Mouse (Mus musculus): ENCODE measurements around the gene Pold3. TPM values are rescaled to one million over a fixed set of nuclear protein-coding genes. Genes with fewer than 3 reads are reported as not detected.

Gene Pold3
- polyA plus RNA-seq, 1 experiment from 2014 or later, result 43.1 TPM

DNA sequence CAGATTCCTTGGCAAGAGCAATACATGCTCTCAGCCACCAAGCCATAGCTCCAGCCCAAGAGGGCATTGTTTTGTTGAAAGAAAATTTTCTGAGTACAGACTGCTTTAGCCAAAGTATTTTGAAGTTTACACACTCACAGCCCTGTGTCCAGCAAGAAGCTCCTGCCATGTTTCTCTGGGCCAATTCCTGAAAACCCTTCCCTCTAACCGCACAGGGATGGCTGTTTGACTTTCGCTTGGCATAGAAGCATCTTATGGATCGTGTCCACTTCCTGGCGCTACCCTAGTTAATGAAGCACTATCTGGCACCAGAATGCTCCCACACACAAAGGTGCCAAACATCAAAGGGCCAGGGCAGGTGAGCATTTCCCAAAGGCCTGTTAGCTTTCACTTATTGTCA lies 27.2 kb upstream of the Pold3 start:
- H3K9ac ChIP-seq, result no peak overlapping the region
- H3K4me2 ChIP-seq (replicated peaks), result no peak overlapping the region
- no peaks in the 10 kb centered on the region for H3K9me3 ChIP-seq (ENCODE audit: control insufficient read depth, low read length)
- WGBS, result 88% methylated on average over 4 of the region's 4 CpGs
- no peak overlapping the region for H3K4me3 ChIP-seq (replicated peaks; ENCODE audit: low read length)
- no peaks in the 10 kb centered on the region for H3K27me3 ChIP-seq (ENCODE audit: control insufficient read depth, insufficient read depth, low read length)
- no peak overlapping the region for H3K27ac ChIP-seq
- H3K4me1 ChIP-seq (replicated peaks; ENCODE audit: control insufficient read depth, insufficient read depth, low read length), result no peaks in the 10 kb centered on the region
- DNase-seq (ENCODE audit: low spot score) (no peak), ATAC-seq (ENCODE audit: low FRiP score) (no peak)
- no peaks in the 10 kb centered on the region for H3K36me3 ChIP-seq (replicated peaks; ENCODE audit: control insufficient read depth, insufficient read depth)

GRCm38 (mm10) chr7:100140591-100140990 lies 19.2 kb upstream of the Pold3 start:
- no peak overlapping the region for H3K9ac ChIP-seq
- no peaks in the 10 kb centered on the region for H3K36me3 ChIP-seq (replicated peaks; ENCODE audit: control insufficient read depth, insufficient read depth)

DNA sequence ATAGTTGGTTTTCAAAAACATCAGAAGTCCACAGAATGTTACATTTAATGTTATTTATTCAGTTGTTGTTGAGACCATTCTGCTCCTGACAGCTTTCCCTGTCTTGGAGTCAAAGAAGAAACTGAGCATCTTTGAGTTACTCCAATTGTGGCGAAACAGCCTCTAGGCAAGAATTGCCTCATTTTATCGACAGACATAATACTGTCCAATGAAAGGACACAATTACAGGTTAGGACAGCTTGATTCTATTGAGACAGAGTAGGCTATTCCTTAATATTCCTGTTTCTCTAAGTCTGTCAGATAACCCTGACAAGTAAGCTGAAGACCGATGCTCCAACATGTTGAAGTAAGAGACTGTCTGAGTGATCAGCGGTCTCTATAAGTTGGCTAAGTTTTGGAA lies 16.7 kb upstream of the Pold3 start:
- no peak overlapping the region for H3K27ac ChIP-seq

More at GRCm38 (mm10) chr7:100140591-100140990, 19.2 kb upstream of the Pold3 start:
- Histone ChIP-seq H3K4me3 (replicated peaks; ENCODE audit: low read length) (no peak overlapping the region), H3K27me3 (ENCODE audit: control insufficient read depth, insufficient read depth, low read length) (no peaks in the 10 kb centered on the region), H3K9me3 (ENCODE audit: control insufficient read depth, low read length) (peaks cover 5% of the 10 kb centered on the region; the same call in 1 of the 2 replicates), H3K27ac (no peak overlapping the region), H3K4me1 (replicated peaks; ENCODE audit: control insufficient read depth, insufficient read depth, low read length) (no peaks in the 10 kb centered on the region), H3K4me2 (replicated peaks) (no peak overlapping the region)
- no peak for DNase-seq (ENCODE audit: low spot score)
- ATAC-seq (ENCODE audit: low FRiP score), result no peak
- 60% methylated on average over 1 of the region's 1 CpGs for WGBS

DNA sequence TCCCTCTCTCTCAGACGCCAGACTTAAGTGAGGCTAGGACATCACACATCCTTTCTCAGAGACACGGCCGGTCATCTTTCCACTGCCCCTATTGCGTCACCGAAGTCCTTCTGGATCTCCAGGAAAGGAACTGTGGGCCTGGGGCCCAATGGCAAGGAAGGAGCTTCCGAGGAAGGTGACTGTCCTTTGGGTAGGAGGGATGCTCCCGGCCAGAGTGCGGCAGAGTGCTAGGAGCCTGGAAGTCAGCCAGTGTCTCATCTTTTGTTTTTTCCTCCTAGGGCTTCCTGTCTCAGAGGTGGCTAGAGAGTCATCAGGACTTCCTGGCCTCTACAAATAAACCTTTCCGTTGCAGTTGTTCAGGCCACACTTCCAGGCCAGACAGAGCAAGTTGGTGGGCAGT lies 15.7 kb upstream of the Pold3 start:
- Histone ChIP-seq H3K4me3 (replicated peaks; ENCODE audit: low read length) (no peak overlapping the region), H3K9ac (no peak overlapping the region), H3K4me1 (replicated peaks; ENCODE audit: control insufficient read depth, insufficient read depth, low read length) (no peaks in the 10 kb centered on the region), H3K36me3 (replicated peaks; ENCODE audit: control insufficient read depth, insufficient read depth) (no peaks in the 10 kb centered on the region), H3K4me2 (replicated peaks) (no peak overlapping the region), H3K27me3 (ENCODE audit: control insufficient read depth, insufficient read depth, low read length) (no peaks in the 10 kb centered on the region), H3K27ac (no peak overlapping the region), H3K9me3 (ENCODE audit: control insufficient read depth, low read length) (peaks cover 2% of the 10 kb centered on the region; the same call in 1 of the 2 replicates)
- ATAC-seq (ENCODE audit: low FRiP score) (no peak), DNase-seq (ENCODE audit: low spot score) (no peak)
- WGBS, result 82% methylated on average over 9 of the region's 9 CpGs

More for the DNA sequence above, 16.7 kb upstream of the Pold3 start:
- DNase-seq (ENCODE audit: low spot score), result no peak
- peaks cover 5% of the 10 kb centered on the region; the same call in 1 of the 2 replicates for H3K9me3 ChIP-seq (ENCODE audit: control insufficient read depth, low read length)
- H3K27me3 ChIP-seq (ENCODE audit: control insufficient read depth, insufficient read depth, low read length), result no peaks in the 10 kb centered on the region
- WGBS, result 94% methylated on average over 4 of the region's 4 CpGs
- no peak overlapping the region for H3K4me2 ChIP-seq (replicated peaks)
- ATAC-seq (ENCODE audit: low FRiP score), result no peak
- no peaks in the 10 kb centered on the region for H3K36me3 ChIP-seq (replicated peaks; ENCODE audit: control insufficient read depth, insufficient read depth)
- H3K4me1 ChIP-seq (replicated peaks; ENCODE audit: control insufficient read depth, insufficient read depth, low read length), result no peaks in the 10 kb centered on the region
- no peak overlapping the region for H3K9ac ChIP-seq
- H3K4me3 ChIP-seq (replicated peaks; ENCODE audit: low read length), result no peak overlapping the region

DNA sequence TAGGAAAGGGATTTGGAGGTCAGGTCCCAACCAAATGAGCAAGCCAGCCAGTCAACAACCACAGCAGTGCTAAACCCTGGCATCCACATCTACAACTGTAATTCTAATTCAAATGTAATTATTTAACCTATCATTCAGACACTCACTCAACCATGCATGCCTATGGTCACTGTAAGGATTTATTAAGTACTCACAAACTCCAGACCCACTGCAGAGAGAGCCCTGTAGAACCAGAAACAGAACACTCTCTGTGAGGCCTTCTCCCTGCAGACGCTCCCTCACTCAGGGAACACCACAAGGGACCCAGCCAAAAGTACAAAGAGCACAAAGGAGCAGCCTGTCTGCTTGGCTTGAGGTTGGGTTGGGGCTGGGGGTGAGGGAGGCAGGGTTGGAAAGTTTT lies 11.0 kb upstream of the Pold3 start:
- WGBS, result 64% methylated on average over 1 of the region's 1 CpGs
- no peak for ATAC-seq (ENCODE audit: low FRiP score)
- Histone ChIP-seq H3K4me3 (replicated peaks; ENCODE audit: low read length) (no peak overlapping the region), H3K36me3 (replicated peaks; ENCODE audit: control insufficient read depth, insufficient read depth) (no peaks in the 10 kb centered on the region), H3K4me2 (replicated peaks) (no peak overlapping the region), H3K9me3 (ENCODE audit: control insufficient read depth, low read length) (no peaks in the 10 kb centered on the region), H3K9ac (no peak overlapping the region), H3K4me1 (replicated peaks; ENCODE audit: control insufficient read depth, insufficient read depth, low read length) (no peaks in the 10 kb centered on the region), H3K27me3 (ENCODE audit: control insufficient read depth, insufficient read depth, low read length) (no peaks in the 10 kb centered on the region), H3K27ac (no peak overlapping the region)
- no peak for DNase-seq (ENCODE audit: low spot score)

DNA sequence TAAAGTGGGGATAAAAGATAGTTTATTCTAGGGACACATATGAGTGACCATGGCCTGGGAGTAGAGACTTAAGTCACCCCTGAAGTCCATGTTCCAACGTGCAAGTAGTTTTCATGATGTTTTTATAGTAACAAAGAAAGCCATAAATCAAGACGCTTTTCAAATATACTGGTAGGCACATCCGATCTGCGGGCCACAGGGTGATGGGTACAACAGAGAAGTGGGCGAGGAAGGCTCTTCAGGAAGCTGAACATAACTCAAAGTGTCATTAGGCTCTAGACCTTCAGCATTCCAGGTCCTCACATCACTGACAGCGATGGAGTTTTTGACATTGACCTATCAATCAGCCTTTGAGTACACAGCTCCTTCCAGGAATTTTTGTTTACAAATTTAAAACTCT lies 9.2 kb upstream of the Pold3 start:
- Histone ChIP-seq H3K36me3 (replicated peaks; ENCODE audit: control insufficient read depth, insufficient read depth) (no peaks in the 10 kb centered on the region), H3K4me3 (replicated peaks; ENCODE audit: low read length) (no peak overlapping the region), H3K4me2 (replicated peaks) (no peak overlapping the region), H3K9me3 (ENCODE audit: control insufficient read depth, low read length) (no peaks in the 10 kb centered on the region), H3K27me3 (ENCODE audit: control insufficient read depth, insufficient read depth, low read length) (no peaks in the 10 kb centered on the region), H3K9ac (no peak overlapping the region), H3K4me1 (replicated peaks; ENCODE audit: control insufficient read depth, insufficient read depth, low read length) (no peaks in the 10 kb centered on the region), H3K27ac (no peak overlapping the region)
- ATAC-seq (ENCODE audit: low FRiP score) (no peak), DNase-seq (ENCODE audit: low spot score) (no peak)
- WGBS, result 61% methylated on average over 6 of the region's 6 CpGs

DNA sequence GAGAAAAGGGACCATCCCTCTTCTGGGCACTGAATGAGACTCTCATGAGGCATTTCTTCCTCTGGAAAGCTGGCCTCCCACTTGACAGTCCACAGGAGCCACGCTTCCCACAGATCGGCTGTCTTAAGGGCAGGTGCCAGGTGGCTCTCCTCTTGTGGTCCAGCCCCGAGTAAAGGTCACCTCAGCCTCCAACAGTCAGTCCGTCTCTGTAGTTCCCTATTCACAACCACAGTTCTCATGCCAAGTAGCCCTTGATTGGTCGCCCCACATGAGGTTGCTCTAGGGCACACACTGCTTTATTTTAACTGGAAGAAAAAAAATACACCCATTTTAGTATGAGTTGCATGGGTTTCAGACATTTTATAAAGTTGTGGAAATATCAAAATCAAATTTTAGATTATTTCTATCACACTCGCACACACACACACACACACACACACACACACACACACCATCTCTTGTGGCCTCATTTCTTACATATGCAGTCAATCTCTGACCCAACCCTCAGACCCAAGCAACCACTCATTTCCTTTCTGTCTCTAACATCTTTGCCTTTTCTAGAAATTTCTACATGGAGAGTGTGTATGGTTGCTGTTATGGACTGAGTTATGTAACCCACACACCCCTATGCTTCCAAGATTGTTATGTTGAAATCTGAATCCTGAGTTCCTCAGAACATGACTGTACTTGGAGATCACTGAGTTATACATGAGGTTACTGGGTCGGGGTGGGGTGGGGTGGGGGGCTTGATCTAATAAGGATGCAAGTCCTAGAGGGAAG lies 7.1 kb upstream of the Pold3 start:
- no peaks in the 10 kb centered on the region for H3K4me1 ChIP-seq (replicated peaks; ENCODE audit: control insufficient read depth, insufficient read depth, low read length)
- H3K36me3 ChIP-seq (replicated peaks; ENCODE audit: control insufficient read depth, insufficient read depth), result no peaks in the 10 kb centered on the region
- WGBS, result 91% methylated on average over 7 of the region's 7 CpGs
- H3K27me3 ChIP-seq (ENCODE audit: control insufficient read depth, insufficient read depth, low read length), result no peaks in the 10 kb centered on the region
- H3K4me2 ChIP-seq (replicated peaks), result no peak overlapping the region
- DNase-seq (ENCODE audit: low spot score) (no peak), ATAC-seq (ENCODE audit: low FRiP score) (no peak)
- H3K27ac ChIP-seq, result no peak overlapping the region
- H3K4me3 ChIP-seq (replicated peaks; ENCODE audit: low read length), result no peak overlapping the region
- H3K9me3 ChIP-seq (ENCODE audit: control insufficient read depth, low read length), result no peaks in the 10 kb centered on the region
- H3K9ac ChIP-seq, result no peak overlapping the region

DNA sequence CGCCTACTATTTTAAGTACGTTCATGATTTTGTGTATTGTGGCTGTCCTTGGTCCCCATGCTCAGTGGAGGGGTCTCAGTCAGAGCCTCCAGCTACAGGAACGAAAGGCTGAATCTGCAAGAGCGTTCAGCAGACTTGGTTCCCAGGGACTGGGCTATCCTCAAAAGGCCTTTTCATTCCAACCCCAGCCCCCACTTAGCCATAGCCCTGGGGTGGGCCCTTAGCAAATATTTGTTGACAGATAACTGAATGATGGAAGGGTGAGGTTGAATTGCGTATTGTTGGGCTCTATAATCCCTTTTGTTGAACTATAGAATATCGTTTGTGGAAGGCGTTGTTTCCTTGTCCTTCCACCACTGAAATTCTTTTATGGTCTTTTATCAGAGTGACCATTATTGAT lies 5.1 kb upstream of the Pold3 start:
- H3K27me3 ChIP-seq (ENCODE audit: control insufficient read depth, insufficient read depth, low read length), result no peaks in the 10 kb centered on the region
- no peaks in the 10 kb centered on the region for H3K36me3 ChIP-seq (replicated peaks; ENCODE audit: control insufficient read depth, insufficient read depth)
- no peak overlapping the region for H3K9ac ChIP-seq
- no peak overlapping the region for H3K4me3 ChIP-seq (replicated peaks; ENCODE audit: low read length)
- H3K9me3 ChIP-seq (ENCODE audit: control insufficient read depth, low read length), result no peaks in the 10 kb centered on the region
- H3K27ac ChIP-seq, result no peak overlapping the region
- no peak for DNase-seq (ENCODE audit: low spot score)
- no peak for ATAC-seq (ENCODE audit: low FRiP score)
- no peak overlapping the region for H3K4me2 ChIP-seq (replicated peaks)
- WGBS, result 82% methylated on average over 7 of the region's 7 CpGs
- no peaks in the 10 kb centered on the region for H3K4me1 ChIP-seq (replicated peaks; ENCODE audit: control insufficient read depth, insufficient read depth, low read length)

DNA sequence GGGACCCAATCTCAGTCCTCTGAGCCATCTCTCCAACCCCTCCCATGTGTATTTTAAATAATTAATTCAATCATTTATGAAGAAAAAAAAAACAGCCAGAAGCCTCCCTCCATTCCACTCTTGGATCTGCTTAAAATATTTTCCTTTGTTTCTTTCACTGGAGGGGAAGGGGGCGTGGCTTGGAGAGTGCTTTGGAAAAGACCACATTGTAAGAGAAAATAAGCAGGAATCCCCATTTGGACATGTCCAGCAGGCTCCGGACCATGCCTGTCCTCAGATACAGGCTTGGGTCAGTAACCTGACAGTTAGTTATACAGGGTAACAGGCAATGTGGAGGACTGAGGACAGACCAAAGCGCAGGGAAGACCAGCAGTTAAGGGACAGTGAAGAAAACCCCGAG lies 3.8 kb upstream of the Pold3 start:
- Histone ChIP-seq H3K4me1 (replicated peaks; ENCODE audit: control insufficient read depth, insufficient read depth, low read length) (peaks cover 6% of the 10 kb centered on the region; the same call in 1 of the 2 replicates), H3K27me3 (ENCODE audit: control insufficient read depth, insufficient read depth, low read length) (no peaks in the 10 kb centered on the region), H3K4me2 (replicated peaks) (no peak overlapping the region), H3K27ac (no peak overlapping the region), H3K9me3 (ENCODE audit: control insufficient read depth, low read length) (no peaks in the 10 kb centered on the region), H3K4me3 (replicated peaks; ENCODE audit: low read length) (no peak overlapping the region), H3K36me3 (replicated peaks; ENCODE audit: control insufficient read depth, insufficient read depth) (no peaks in the 10 kb centered on the region), H3K9ac (no peak overlapping the region)
- 66% methylated on average over 4 of the region's 4 CpGs for WGBS
- ATAC-seq (ENCODE audit: low FRiP score), result no peak
- no peak for DNase-seq (ENCODE audit: low spot score)

All from hindbrain, embryonic 14.5 days (tissue).